Mouse (Mus musculus): Measurements from ENCODE around the gene Olfr1014.

- TF ChIP-seq GATA1 (IDR thresholded peaks at IDR 0.05; ENCODE audit: borderline replicate concordance, low read length) (no peak), CTCF (IDR thresholded peaks at IDR 0.05; ENCODE audit: low read depth, low read length) (no peak), GATA2 (IDR thresholded peaks at IDR 0.05; ENCODE audit: borderline replicate concordance, low read depth, low read length) (no peak), POLR2AphosphoS5 (IDR thresholded peaks at IDR 0.05; ENCODE audit: insufficient replicate concordance, low read depth, low read length) (no peak), TAL1 (conservative IDR thresholded peaks at IDR 0.05; ENCODE audit: low read depth, low read length) (no peak)
Observed at GRCm38 (mm10) chr2:85792331-85792730, 19.8 kb downstream of the Olfr1014 start.

Measured in G1E (cell line).